Mouse (Mus musculus) adrenal gland, postnatal 14 days (tissue): Measurements from ENCODE around the gene Dnah3. TPM values are rescaled to one million over a fixed set of nuclear protein-coding genes. Genes with fewer than 3 reads are reported as not detected.

Experiments
- DNase-seq: peaks from one replicate; pipeline ENCODE4 v3.0.0; 2021; ENCODE audit warnings: mixed read lengths
- total RNA-seq: library from RNA; stranded (reverse); gene quantifications from 2 replicates; pipeline ENCODE4 v1.2.3, GENCODE M21; 2021

The Dnah3 gene
- total RNA-seq, 1 experiment from 2014 or later = not detected

DNA sequence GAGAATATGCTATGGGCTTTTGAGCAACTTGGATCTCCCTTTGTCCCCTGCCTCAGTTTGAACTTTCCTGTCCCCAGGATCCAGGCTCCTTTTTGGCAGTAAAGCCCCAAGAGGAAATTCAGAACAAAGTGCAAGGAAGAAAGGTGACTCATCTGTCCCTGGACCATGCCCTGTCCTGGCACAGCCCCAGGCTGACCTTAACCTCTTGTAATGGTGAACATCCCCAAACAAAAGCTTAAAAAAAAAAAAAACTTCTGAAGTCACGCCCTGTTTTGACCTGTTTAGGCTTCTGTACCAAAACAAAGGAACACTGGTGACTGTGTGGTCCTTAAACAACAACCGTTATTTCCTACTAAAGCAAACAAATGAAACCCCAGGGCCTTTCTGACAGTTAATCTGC, 153.5 kb downstream of the Dnah3 start:
- DNase-seq = peak; percentile 71

DNA sequence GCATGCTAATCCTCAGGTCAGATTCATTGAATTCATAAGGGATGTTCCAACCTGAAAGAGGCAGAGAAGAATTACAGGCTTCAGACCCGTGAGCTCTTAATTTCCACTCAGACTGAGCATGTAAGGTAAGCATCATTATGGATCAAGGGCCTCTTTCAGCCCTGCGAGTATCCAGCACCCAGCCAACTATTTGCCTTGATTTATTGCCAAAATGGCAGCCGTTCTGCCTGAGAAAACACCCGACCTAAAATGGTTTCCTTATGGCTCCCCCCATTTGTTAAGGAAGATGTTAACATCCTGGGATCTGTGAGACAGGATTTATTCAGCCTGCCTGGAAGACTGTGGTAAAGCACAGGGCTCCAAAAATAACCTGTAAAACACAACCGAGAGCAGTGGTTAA, 158.0 kb downstream of the Dnah3 start:
- no peak for DNase-seq

DNA sequence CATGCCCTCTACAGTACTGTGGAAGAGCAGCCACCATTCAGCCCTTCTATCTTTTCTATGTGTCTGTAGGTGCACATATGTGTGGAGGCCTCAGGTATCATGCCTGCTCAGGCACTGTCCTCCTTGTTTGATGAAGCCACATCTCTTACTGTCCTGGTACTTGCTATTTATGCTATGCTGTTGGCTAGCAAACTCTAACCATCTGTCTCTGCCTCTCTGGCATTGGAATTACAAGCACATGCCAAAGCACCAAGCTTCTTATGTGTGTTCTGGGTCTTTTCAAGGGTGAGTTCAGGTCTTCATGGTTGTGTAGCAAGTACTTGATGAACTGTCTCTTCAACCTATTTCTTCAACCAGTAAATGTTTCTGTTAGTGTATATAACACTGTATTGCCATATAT, 158.8 kb downstream of the Dnah3 start:
- no peak for DNase-seq

DNA sequence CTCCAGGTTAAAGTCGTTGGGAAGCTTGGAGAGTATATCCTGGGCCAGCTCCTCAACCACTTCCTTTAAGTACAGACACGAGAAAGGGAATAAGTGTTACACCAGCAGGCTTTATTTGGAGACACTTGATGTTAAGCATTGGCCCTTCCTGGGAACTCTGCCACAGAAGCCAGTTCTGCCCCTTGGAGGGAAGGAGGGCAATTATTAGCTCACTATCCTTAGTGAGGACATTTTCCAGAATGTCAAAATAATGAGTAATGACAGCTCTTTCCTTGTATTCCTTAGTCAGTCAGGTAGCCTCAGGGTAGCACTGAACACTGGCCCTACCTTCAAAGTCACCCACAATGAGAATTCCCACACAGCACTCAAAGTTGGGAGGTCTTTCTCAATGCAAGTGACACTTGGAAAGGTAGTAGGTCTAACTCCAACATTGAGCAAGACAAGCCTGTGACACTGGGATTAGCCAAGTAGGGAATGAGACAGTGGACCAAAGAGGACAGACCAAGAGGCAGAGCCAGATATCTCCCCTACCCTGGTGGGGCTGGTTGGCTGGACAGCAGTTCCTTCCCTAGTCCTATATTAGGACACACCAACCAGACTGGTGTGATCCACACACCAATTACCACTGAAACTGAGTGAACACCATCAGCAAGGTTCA, 166.2 kb downstream of the Dnah3 start:
- DNase-seq = peak; percentile 10

DNA sequence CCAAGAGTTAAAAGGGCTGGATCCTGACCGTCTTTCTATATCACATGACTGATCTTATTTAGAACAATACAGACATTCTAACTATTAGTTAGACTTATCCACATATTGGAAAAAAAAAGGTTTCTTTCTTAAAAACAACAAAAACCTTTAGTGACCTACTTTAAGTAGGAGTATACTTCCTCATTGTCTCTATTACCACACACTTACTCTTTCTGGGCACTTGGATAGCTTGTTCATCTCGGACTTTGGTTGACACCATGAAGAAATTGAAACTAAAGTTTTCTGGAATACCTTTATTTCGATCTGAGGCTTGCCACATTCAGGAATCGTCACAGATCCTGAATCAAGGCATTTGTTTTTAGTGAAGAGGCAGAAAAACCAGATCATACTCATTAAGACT, 174.0 kb downstream of the Dnah3 start:
- no peak for DNase-seq

DNA sequence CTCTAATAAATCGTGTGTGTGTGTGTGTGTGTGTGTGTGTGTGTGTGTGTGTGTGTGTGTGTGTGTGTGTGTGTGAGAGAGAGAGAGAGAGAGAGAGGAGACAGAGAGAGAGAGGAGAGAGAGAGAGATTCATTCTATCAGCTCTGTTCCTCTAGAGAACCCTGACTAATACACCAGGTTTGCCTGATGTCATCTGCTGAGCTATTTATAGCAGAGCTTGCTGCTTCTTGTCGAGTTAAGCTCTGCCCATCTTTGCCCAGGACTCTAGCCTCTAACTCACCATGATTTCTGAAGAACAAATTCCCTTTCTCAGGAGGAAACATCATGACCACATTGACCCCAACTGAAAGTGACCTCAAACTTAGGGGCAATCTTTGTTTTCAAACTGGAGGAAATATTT, 174.6 kb downstream of the Dnah3 start:
- no peak for DNase-seq

DNA sequence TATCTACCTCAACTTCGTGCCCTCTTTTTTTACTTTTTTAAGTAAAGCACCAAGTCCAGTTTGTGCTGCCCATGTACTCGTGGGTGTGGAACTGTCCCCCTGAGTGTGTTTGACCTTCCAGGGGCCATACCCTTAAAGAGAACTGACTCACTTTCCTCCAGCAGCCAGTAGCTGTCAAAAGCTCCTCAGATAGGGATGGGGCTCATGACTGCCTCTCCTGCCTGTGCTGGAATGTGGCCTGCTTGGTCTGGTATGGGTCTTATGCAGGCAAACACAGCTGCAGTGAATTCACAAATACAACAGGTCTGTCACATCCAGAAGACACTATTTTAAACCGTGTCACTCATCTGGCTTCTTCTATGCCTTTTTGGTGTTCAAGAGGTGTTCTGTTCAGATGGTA, 183.4 kb downstream of the Dnah3 start:
- DNase-seq = no peak

DNA sequence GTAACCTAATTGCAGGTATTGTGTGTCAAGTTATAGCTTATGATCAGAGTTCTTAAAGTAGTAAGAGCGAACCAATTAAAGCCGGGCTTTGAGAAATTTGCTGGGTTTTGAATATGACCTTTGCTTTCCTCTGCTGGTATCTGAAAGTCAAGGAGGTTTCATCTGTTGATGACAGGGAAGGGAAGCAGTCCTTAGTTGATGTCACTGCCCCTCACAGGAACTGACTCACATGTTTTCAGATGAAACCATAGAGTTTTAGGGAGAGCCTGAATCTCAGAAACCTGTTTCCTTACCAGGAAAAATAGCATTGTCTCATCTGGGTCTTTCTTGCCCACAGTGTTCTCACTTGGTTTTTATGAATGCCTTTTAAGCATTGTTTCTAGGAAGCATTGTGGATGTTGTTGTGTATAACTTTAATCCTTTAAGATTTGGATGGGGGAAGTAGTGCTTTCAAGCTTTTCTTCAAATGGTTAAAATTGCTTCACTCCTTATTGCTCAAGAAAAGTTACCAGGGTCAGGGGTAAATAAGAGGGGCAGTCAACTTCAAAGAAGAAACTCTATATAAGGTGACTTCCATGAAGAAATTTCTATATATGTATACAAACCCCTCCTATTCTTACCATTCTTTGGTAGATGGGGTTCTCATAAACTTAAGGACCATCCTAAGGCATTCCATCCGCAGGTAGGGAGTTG, 188.4 kb downstream of the Dnah3 start:
- DNase-seq = no peak

DNA sequence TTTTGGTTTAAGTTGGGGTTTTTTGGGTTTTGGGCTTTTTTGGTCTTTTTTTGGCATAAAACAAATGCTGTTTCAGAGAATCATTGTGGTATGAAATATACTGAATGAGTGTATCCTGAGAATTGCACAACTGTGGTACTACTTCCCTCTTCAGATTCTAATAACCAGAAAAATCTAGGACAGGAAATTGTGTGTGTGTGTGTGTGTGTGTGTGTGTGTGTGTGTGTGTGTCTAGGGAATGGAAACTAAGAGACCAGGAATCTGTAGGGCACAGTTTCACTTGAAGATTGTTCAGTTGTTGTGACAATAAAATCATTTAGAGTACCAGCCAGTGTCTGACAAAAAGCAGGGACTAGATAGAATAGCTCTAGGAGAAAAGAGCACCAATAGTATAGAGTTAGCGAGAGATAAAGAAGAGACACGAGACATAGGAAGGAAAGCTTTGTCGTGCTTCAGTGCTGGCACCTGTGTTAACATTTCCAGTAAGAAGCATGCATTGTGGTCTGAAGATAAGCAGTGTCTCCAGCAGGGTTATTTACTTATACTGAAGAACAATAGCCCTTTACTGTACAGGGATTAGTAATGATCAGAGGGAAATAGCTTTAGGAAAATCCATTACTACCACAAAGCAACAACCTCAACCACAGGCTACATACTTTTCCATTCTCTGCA, 195.6 kb downstream of the Dnah3 start:
- DNase-seq = no peak

DNA sequence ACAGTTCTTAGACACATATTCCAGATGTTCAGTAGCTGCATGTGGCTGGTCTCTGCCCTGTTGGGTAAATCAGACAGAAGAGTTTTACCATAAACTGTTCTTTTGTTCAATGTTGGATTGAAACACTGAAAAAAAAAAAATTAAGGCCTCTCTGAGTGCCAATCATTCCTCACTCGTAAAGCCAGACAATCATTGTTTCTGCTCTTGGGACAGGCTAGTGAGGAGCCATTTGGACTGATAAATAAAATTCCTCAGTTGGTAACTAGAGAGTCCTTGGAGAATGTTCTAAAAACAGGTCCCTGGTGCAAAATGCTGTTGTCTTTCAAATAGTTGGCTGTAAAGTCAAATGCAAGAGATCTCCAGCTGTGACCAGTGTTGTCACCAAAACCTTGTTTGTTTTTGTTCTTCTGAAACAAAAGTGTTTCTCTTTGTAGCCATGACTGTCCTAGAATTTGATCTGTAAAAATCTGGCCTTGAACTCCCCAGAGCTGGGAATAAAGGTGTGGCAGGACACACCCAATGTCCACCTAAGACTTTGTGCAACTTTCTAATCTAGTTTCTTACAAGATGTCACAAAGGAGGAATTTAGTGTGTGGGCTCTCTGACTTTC, 196.7 kb downstream of the Dnah3 start:
- DNase-seq = no peak

DNA sequence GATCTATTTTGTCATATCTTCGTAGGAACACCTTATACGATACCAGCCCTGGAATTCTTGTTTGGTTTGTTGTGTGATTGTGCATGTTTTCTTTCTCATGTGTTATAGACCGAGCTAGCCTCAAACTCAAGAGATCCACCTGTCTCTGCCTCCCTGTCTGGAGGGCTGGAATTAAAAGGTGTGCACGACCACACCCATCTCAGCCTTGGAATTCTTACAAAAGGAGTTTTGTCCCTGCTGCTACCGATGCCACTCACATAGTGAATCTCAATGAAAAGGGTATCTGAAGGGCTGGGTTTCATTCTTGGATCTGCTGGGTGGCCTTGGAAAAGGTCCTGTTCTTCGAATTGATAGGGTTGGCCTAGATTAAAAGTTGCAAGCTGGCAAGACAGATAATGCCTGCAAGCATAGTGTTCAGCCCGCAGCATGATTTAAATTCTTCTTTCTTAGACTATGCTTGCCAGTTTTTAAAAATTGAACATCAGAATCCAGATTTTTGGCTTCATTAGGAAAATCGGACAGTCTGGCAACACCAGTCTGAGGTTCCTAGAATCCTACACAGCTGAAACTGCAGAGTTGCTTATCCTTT, 197.5 kb downstream of the Dnah3 start:
- DNase-seq = no peak

DNA sequence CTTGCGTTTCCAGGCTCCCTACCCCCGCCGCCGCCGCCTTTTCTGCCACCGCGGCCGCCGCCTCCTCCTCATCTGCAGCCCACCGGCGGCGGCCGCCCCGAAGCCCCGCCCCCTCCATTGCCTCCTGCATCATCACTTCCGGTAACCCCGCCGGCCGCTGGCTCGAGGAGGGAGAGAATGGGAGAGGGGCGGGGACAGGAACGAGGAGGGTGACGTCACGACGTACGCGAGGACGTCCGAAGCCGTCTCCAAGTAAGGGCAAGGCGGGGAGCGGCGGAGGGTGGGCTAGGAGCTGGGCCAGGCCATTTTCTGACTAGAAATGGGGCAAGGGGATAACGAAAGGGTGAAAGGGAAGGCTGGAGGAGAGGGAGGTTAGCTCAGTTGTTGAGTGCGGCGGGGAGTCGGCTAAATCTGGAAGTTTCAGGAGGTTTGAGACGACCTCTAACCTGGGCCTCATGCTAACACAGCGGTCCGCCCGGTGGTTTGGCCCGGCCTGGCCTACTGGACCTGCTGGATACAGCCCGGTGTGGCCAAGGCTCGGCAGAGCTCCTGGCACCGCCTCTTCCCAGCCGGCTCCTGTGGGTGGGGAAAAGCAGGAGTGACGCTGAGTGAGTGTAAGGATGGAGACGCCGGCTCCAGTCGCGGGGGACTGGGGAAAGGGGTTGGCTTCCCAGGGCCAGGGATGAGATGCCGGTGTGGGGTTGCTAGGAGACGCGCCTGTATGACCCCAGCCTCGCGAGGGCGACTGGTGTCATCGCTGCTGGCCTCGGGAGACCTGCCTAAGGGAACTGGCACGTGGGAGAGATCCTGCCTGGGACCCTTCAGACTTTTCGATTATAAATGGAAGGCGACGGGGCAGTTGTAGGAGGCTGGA, 199.2 kb downstream of the Dnah3 start, which contains the start of the genes Lyrm1 and Dcun1d3:
Gene Lyrm1, plus strand, starts transcription at position 223 of the 874 bp plus-strand sequence.
Gene Dcun1d3, minus strand, starts transcription at position 660 of the 874 bp plus-strand sequence.
- peak; percentile 100 for DNase-seq

DNA sequence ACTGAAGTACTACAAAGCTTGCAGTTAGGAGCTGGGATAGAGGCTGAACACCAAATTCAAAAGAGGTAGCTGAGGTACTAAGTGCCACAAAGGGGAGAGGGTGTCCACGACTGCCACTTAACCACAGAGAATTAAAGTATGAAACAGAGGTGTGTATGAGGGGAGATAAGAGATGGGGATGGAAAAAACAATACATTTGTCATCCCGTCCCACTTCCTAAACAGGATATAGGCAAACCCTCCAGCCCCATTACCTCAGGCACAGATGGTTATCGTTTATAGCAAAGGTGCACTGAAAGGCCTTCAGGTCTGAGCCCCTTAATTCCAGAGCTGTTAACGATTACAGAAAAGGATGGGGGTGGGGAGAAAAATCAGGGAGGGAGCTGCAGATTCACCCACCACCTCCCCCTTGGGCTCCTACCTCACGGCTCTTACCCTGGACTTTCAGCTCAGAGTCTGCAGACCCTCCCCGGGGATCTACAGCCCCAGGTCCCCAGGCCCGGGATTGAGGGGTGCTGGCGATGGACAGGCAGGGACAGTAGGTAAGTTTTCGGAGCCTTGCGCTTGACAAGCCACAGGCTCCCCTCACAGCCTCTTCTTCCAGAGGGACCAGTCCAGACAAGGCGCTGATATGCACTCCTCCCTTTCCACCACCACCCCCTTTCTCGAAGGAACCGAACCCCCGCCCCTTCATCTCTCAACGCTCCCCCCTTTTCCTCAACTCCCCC, 200.1 kb downstream of the Dnah3 start:
- no peak for DNase-seq

DNA sequence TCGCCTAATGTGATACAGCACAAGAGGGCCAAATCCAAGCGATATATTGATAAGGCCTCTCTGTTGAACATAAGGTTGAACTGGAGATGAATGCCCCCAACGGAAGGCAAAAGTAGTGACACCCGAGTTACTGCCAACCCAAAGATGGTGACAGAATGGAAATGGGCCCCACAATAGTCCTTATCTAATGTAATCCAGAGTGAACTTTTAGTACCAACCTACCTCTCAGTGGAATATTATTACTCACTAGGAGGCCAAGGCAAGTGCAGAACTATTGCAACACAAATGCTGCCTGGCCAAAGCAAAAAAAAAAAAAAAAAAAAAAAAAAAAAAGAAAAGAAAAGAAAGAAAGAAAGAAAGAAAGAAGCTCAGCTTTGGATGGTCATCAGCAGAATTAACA, 202.3 kb downstream of the Dnah3 start:
- no peak for DNase-seq

DNA sequence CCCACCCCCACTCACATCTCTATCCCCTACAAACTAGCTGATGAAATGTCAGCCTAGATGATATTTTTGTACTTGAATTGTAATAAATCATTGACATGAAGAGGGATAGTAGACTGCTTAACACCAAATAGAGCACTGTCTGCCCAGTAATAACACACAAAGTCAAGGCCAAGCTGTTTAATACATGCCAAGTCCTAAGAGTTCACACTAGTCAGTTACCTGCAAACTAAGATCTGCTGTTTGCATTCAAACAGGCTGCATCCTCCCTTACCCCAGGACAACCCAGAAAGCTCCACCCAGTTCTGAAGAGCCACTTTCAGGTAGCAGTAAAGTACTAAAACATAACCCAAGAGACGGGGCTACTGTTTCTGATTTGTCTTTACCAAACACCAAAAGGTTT, 202.9 kb downstream of the Dnah3 start:
- no peak for DNase-seq

DNA sequence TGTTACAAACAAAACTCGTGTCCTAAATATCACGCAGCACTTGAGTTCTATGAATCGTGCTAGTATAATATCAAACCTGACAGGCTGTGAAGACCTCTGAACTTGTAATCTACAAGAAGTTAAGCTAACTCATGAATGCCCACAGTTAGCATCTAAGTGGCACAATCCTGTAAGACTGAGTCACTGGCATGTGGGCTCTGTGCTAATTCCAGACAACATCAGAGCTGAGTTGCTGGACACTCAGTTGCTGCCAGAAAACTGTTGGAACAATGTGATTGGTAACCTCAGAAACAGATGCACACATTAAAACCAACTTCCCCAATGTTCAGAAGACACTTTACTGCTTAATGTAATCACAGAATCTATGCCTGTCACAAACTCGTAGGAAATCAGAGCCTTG, 207.2 kb downstream of the Dnah3 start:
- DNase-seq = no peak

DNA sequence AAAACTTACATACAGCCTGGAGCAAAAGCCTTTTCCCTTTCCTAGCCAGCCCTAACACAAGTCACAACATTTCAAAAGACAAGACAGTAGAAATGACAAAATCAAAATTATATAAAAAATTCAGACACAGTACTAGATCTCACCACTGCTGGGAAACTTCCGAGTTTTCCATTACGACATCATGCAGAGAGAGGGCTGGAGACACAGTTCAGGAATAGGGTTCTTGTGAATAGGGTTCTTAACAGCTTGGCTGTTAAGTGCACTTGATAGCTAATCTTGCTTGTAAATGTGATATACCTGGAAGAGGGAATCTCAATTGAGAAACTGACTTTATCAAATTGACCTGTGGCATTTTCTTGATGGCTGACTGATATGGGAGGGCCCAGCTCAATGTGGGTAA, 213.9 kb downstream of the Dnah3 start:
- DNase-seq = no peak

DNA sequence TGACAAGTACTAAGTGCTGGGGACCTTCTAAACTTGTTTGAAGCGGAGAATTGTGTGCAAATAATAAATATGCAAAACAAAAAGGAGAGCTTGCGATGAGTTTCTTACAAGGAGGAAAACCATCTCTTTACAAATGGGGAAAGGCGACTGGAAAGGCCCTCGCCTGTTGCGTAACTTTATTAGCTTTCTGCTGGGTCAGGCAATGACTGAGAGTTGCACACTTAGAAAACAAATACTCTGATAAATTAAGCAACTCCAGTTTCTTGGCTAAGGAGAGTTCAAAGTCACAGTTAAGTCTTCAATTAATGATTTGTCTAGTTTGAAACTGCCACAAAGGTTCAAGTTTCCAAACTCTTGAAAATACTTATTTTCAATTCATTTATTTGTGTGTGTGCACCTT, 214.7 kb downstream of the Dnah3 start:
- no peak for DNase-seq

DNA sequence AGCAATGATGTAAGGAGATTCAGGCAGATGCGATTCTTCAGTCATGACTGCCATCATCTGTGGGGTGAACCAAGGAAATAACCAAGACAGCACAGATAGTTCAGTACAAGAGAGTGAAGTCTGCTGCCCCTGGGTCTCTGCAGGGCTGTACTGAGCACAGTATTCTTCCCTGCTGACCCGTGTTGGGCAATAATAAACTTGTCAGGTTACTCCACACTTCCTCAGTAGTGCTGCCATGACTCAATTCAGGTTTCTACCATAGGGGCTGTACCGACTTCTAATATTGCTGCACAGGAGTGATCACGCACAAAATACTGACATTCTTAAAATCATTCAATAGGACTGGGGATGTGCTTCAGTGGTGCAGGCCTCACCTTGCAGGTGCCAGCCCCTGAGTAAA, 215.9 kb downstream of the Dnah3 start:
- DNase-seq = no peak

DNA sequence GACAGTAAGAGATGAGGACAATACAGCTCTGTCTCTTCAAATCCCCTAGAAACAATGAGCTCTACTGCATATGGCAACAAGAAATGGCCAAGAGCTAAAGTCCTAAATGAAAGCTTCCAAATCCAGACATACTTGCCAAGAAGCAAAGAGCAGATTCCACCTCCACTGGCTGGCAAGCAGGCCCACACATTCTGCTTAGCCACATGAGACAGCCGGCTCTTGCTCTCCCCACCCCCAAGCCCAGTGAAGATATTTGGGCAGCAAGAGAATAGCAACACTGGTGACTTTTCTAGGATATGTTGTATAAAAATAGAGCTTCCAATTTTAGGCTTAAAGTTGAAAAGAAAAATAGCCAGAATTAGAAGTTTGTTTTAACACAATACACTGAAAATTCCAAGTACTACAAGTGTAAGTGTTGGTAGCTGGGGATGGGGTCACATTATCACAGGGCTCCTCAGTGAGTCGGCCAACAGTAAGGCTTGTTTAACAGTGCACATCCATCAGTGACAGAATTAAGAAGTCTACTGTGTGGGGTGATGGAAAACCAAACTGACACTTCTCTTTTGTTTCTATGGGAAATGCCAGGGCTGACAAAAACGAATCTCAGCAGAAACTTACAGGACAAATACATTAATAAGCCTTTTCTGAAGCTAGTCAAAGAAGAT, 219.2 kb downstream of the Dnah3 start:
- DNase-seq = peak; percentile 37
